Mouse (Mus musculus) brain, embryonic 14.5 days (tissue): ENCODE measurements around the gene Plod1.

ENCODE experiments used
- CTCF ChIP-seq: fragments of 200-500 bp; IDR thresholded peaks from 2 replicates; pipeline ENCODE4 v1.5.1; 2012; ENCODE audit warnings: inconsistent platforms, mild to moderate bottlenecking, moderate library complexity, borderline replicate concordance; ENCODE audit not compliant: insufficient read depth, insufficient read length; ENCODE audit errors: extremely low read depth
- POLR2A ChIP-seq: fragments of 200-500 bp; IDR thresholded peaks from 2 replicates; pipeline ENCODE4 v1.6.1; 2012; ENCODE audit warnings: mild to moderate bottlenecking, inconsistent platforms, borderline replicate concordance; ENCODE audit not compliant: poor library complexity, insufficient read depth, insufficient read length, severe bottlenecking; ENCODE audit errors: extremely low read depth

DNA sequence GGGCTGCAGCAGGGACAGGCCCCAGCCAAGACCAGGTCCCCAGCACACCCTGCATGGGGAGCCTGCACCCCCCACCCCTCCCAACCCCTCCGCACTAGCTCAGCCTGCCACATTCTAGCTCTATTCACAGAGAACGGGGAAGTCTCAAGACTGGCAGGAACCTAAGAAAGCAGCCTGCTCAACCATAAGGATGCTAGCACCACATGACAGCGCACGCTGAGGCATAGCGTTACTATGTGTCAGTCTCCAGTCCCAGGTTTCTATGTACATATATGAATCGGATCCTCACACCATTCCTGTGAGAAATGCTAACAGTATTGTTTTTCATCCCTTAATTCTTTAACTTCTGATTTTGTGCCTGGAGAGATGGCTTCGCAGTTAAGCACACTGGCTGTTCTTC lies 8.0 kb downstream of the Plod1 start:
- TF ChIP-seq CTCF = no peak
- no peak for TF ChIP-seq POLR2A
